Mouse (Mus musculus) liver, embryonic 14.5 days (tissue): ENCODE measurements around the gene B2m.

Source experiments
- CTCF ChIP-seq: IDR thresholded peaks from 2 replicates; pipeline ENCODE4 v1.5.1; 2016; ENCODE audit warnings: antibody characterized with exemption, low read depth, control low read depth
- EP300 ChIP-seq: IDR thresholded peaks from 2 replicates; pipeline ENCODE4 v1.6.1; 2016; ENCODE audit warnings: antibody characterized with exemption, low read depth

GRCm38 (mm10) chr2:122161542-122161941 lies 14.1 kb downstream of the B2m start:
- no peak for TF ChIP-seq CTCF
- no peak for TF ChIP-seq EP300
